Mouse (Mus musculus) heart, embryonic 13.5 days (tissue): Measurements from ENCODE around the gene Rabif. TPM values are rescaled to one million over a fixed set of nuclear protein-coding genes. Genes with fewer than 3 reads are reported as not detected.

ENCODE experiments used
- ATAC-seq: fragments of 200-750 bp; cut with Nextera tagmentation; 2 replicates; pipeline ENCODE4 v1.8.0; 2017; ENCODE audit warnings: moderate TSS enrichment; ENCODE audit not compliant: insufficient number of reproducible peaks, low FRiP score, low TSS enrichment; ENCODE audit errors: extremely low read depth
- H3K27ac ChIP-seq: fragments of 300-500 bp; sonication (generic); replicated peaks from 2 replicates; pipeline ENCODE4 v1.5.1; 2015; ENCODE audit warnings: moderate library complexity, mild to moderate bottlenecking, inconsistent platforms
- H3K27me3 ChIP-seq: fragments of 300-500 bp; sonication (generic); replicated peaks from 2 replicates; pipeline ENCODE4 v1.6.1; 2015; ENCODE audit warnings: mild to moderate bottlenecking, inconsistent platforms
- H3K36me3 ChIP-seq: fragments of 300-500 bp; sonication (generic); 2 replicates; pipeline ENCODE4 v1.6.1; 2015; ENCODE audit warnings: mild to moderate bottlenecking, inconsistent platforms
- H3K4me1 ChIP-seq: fragments of 300-500 bp; sonication (generic); 2 replicates; pipeline ENCODE4 v1.6.1; 2015; ENCODE audit warnings: inconsistent platforms
- H3K4me2 ChIP-seq: fragments of 300-500 bp; sonication (generic); 2 replicates; pipeline ENCODE4 v1.6.1; 2015; ENCODE audit warnings: inconsistent platforms, mild to moderate bottlenecking, moderate library complexity
- H3K4me3 ChIP-seq: fragments of 300-500 bp; sonication (generic); 2 replicates; pipeline ENCODE4 v1.5.1; 2015; ENCODE audit warnings: moderate library complexity, mild to moderate bottlenecking, inconsistent platforms
- H3K9ac ChIP-seq: fragments of 300-500 bp; sonication (generic); 2 replicates; pipeline ENCODE4 v1.6.1; 2015; ENCODE audit warnings: inconsistent platforms, mild to moderate bottlenecking, moderate library complexity
- H3K9me3 ChIP-seq: fragments of 300-500 bp; sonication (generic); 2 replicates; pipeline ENCODE4 v1.6.1; 2016; ENCODE audit warnings: inconsistent platforms
- WGBS: fragments of 180-500 bp; shearing (Covaris S2); methylation state at CpG from one replicate; pipeline ENCODE4 v1.1.7; 2015; ENCODE audit warnings: mixed read lengths; 5-methylcytosine and 5-hydroxymethylcytosine counted together
- polyA plus RNA-seq: library from polyadenylated mRNA; unstranded; fragments of >200 nt; fragmentation: Nextera tagmentation; extraction: Ambion mirVana; gene quantifications from 2 replicates; pipeline ENCODE4 v1.2.1, GENCODE M21; 2015

Gene Rabif
- polyA plus RNA-seq, 1 experiment from 2014 or later, result 28.5 TPM

- Histone ChIP-seq H3K4me3 (peak overlapping the region; percentile 76), H3K27ac (peak overlapping the region; percentile 87), H3K4me2 (peak overlapping the region; percentile 96), H3K9me3 (no peaks in the 10 kb centered on the region), H3K36me3 (no peaks in the 10 kb centered on the region), H3K27me3 (no peaks in the 10 kb centered on the region), H3K4me1 (peaks cover 18% of the 10 kb centered on the region), H3K9ac (peak overlapping the region; percentile 92)
- ATAC-seq, result 0 out of 2 replicates have a peak, but pooled peaks have one; percentile 27
- WGBS, result 1% methylated on average over 44 of the region's 46 CpGs
Measured at GRCm38 (mm10) chr1:134555871-134556670, 61.6 kb downstream of the Rabif start.

GRCm38 (mm10) chr1:134556671-134557218, 62.3 kb downstream of the Rabif start:
- peak; percentile 93 for ATAC-seq
- Histone ChIP-seq H3K27ac (peak overlapping the region; percentile 87), H3K4me3 (peak overlapping the region; percentile 76), H3K9me3 (no peaks in the 10 kb centered on the region), H3K4me2 (peak overlapping the region; percentile 96), H3K9ac (peak overlapping the region; percentile 92), H3K36me3 (no peaks in the 10 kb centered on the region), H3K27me3 (no peaks in the 10 kb centered on the region), H3K4me1 (peaks cover 19% of the 10 kb centered on the region)
- WGBS, result under 1% methylated on average over 35 of the region's 35 CpGs

Other genes starting within 250 kb of the Rabif start
- 1.5 and 3.5 TPM in 2 replicates for gene Myog, start 204.7 kb upstream of the Rabif start, polyA plus RNA-seq
- 10.9 and 12.6 TPM in 2 replicates for gene Ppfia4, start 161.7 kb upstream of the Rabif start, polyA plus RNA-seq
- 54.0 and 63.0 TPM in 2 replicates for gene Tmem183a, start 132.7 kb upstream of the Rabif start, polyA plus RNA-seq
- not detected in 2 replicates for gene 4933406M09Rik, start 108.7 kb upstream of the Rabif start, polyA plus RNA-seq
- gene Cyb5r1, start 89.1 kb upstream of the Rabif start, polyA plus RNA-seq, result 37.8 and 44.7 TPM in 2 replicates
- gene Adipor1, start 79.3 kb upstream of the Rabif start, polyA plus RNA-seq, result 133 and 134 TPM in 2 replicates
- gene Klhl12, start 39.1 kb upstream of the Rabif start, polyA plus RNA-seq, result 15.9 and 19.9 TPM in 2 replicates
- not detected in 2 replicates for gene Mgat4e, start 55.0 kb downstream of the Rabif start, polyA plus RNA-seq
- gene Kdm5b, start 65.5 kb downstream of the Rabif start, polyA plus RNA-seq, result 28.9 and 29.6 TPM in 2 replicates
- 0.08 and 0.20 TPM in 2 replicates for gene Syt2, start 152.0 kb downstream of the Rabif start, polyA plus RNA-seq